Mouse (Mus musculus) lung, adult 2 months (tissue): ENCODE results near the gene Pnlip.

Experiments
- CTCF ChIP-seq: fragments of 200-500 bp; IDR thresholded peaks from 2 replicates; pipeline ENCODE4 v1.5.1; 2011; ENCODE audit warnings: mild to moderate bottlenecking, low read length, control low read depth; ENCODE audit not compliant: insufficient read depth
- POLR2A ChIP-seq: fragments of 200-500 bp; IDR thresholded peaks from 2 replicates; pipeline ENCODE4 v1.6.1; 2011; ENCODE audit warnings: low read depth, mild to moderate bottlenecking, control low read depth, low read length, borderline replicate concordance; ENCODE audit errors: extremely low read depth

DNA sequence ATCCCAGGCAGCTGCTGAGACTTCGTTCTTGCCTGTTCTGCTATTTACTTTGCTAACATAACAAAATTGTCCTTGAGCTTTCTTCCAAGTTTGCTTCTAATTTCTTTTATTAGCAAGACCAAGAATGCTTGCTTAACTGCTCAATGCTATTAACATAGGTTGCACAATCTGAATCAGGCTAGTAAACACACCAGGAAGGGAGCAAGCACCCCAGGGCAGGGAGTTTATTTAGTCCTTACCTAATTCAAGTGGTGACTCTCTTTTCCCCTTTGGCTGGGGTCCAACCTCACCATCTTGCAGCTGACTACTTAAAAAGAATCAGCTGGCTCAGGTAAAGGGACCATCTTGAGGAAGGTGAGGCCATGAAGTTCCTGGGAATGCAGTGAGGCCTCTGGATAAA lies 42.6 kb upstream of the Pnlip start:
- TF ChIP-seq CTCF (no peak), POLR2A (no peak)
